Mouse (Mus musculus) spleen, embryonic (tissue): ENCODE measurements at regions not wholly inside any gene's neighbourhood (a gene's known extent, or its start where the extent isn't known, plus 50 kb on each side); places are given as distances from the start of the nearest gene placed in this dataset.

Experiments used
- CTCF ChIA-PET: fragments of 350-600 bp; sonication (Branson Sonifier 250); formaldehyde crosslinking; loops from one replicate; lab custom pipeline; 2022; lab: Charles Lee

GRCm38 (mm10) chr10:17343829-17344228 is 379.2 kb upstream of the Cited2 start:
- CTCF ChIA-PET: no interaction called here

GRCm38 (mm10) chr10:17352202-17352994 is 370.6 kb upstream of the Cited2 start:
- CTCF ChIA-PET: no interaction called here

DNA sequence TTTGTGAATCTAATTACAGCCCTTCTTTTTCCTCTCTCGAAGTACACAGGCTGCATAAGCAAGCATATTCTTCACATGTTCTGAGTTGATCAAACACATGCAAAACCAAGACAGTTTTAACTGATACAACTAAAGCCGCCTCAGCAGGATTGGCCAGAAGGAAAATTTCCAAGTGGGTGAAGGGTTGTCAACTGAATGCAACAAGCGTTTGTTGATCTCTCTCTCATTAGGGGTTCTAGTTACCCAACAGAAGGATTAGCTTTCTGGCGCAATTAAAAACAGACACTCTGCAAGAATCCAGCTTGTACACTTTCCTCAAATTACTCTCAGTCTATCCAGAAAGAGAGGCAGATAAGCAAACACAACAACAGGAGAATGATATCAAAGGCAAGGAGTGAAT is 367.5 kb upstream of the Cited2 start:
- CTCF ChIA-PET: no interaction called here

- CTCF ChIA-PET: no interaction called here
Observed at GRCm38 (mm10) chr10:17356041-17356440, 367.0 kb upstream of the Cited2 start.

GRCm38 (mm10) chr10:17362643-17363042 is 360.4 kb upstream of the Cited2 start:
- CTCF ChIA-PET: no interaction called here

- CTCF ChIA-PET: interaction anchor here (0.7 kb wide), 1 partner anchor 201 kb away, joined by 3 read pairs; no protein-coding TSS in a partner anchor
Observed at GRCm38 (mm10) chr10:17366042-17366740, 356.8 kb upstream of the Cited2 start.

DNA sequence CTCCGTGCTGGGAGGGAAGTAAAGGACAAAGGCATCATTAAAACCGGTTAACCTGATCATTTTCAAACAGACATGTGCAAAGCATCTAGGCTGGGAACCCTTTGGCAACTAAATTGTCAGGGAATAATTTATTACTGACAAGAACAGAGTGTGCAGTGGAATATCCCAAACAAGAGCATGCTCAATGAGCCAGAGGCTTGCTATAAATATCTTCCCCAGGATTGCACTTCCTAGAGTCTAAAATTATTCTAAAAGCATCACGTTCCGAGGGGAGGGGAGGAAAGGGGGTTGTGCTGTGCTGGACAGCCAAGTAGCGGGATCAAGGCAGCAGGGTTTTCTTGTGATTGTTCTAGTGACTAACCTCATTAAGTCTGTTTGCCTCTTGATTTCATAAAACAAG is 356.0 kb upstream of the Cited2 start:
- CTCF ChIA-PET: no interaction called here

GRCm38 (mm10) chr10:17367430-17367829 is 355.6 kb upstream of the Cited2 start:
- CTCF ChIA-PET: no interaction called here

- CTCF ChIA-PET: no interaction called here
Observed at GRCm38 (mm10) chr10:17368636-17369035, 354.4 kb upstream of the Cited2 start.

GRCm38 (mm10) chr10:17372905-17373304 is 350.1 kb upstream of the Cited2 start:
- CTCF ChIA-PET: no interaction called here

DNA sequence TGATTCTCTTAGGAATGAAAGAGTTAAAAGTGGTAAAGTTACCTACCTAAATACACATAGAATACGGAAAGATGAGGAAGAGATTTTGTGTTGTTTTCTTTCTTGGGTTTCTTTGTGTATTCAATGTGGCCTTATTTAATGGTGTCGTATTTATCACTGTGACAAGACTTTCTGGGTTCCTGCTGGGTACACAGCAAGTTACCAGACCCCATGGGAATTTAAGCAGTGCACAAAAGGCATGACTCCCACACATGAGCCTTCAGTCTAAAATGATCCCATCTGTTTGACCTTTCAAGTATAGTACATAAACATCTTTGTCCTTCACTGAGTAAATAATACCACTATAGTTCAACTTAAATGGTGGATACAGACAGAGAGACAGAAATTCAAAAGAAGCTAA is 349.0 kb upstream of the Cited2 start:
- CTCF ChIA-PET: no interaction called here

GRCm38 (mm10) chr10:17382990-17383389 is 340.0 kb upstream of the Cited2 start:
- CTCF ChIA-PET: interaction anchor here (0.7 kb wide), 1 partner anchor 21 kb away, joined by 4 read pairs; no protein-coding TSS in a partner anchor

- CTCF ChIA-PET: no interaction called here
Observed at GRCm38 (mm10) chr10:17385181-17385580, 337.8 kb upstream of the Cited2 start.

- CTCF ChIA-PET: no interaction called here
Observed at GRCm38 (mm10) chr10:17387296-17387695, 335.7 kb upstream of the Cited2 start.

- CTCF ChIA-PET: no interaction called here
Observed at GRCm38 (mm10) chr10:17395495-17396224, 327.4 kb upstream of the Cited2 start.

- CTCF ChIA-PET: interaction anchor here (0.6 kb wide), 1 partner anchor 21 kb away, joined by 4 read pairs; no protein-coding TSS in a partner anchor
Observed at GRCm38 (mm10) chr10:17403899-17404298, 319.1 kb upstream of the Cited2 start.

DNA sequence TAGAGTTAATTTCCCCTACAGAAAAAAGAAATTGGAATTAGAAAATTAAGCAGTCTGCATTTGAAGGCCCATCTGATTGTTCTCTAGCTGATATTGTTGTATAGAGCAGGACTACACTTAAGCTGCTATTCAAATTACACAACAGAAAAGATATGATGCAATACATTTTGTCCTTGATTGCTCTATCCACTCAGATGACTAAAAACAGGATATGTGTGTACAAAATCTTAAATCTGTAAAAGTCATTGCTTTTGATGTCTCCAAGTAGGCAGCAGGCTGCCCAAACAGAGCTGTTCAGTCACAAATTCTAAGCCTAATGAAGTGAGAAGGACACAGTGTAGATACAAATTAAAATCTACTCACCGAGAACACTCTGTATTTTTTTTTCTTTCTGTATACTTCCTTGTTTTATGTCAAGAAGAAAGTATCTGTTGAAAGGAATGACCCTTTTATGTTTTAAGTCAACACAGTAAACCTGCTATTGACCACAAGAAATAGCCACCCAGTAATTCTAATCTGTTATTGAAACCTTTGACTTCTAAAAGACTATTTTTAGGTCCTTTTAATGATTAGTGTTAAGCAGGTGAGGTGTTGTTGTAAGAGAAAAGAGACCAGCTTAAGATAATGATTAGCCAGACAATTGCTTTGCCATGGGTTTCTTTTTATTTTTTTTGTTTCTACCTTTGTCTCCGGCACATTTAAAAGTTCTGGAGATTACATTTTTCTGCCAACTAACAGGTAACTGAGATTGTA is 315.0 kb upstream of the Cited2 start:
- CTCF ChIA-PET: no interaction called here

GRCm38 (mm10) chr10:17408781-17409180 is 314.2 kb upstream of the Cited2 start:
- CTCF ChIA-PET: no interaction called here

GRCm38 (mm10) chr10:17411300-17411987 is 311.6 kb upstream of the Cited2 start:
- CTCF ChIA-PET: no interaction called here

- CTCF ChIA-PET: interaction anchor here (0.6 kb wide), 1 partner anchor 115 kb away, joined by 3 read pairs; no protein-coding TSS in a partner anchor
Observed at GRCm38 (mm10) chr10:17415112-17415511, 307.9 kb upstream of the Cited2 start.

- CTCF ChIA-PET: no interaction called here
Observed at GRCm38 (mm10) chr10:17416121-17416520, 306.9 kb upstream of the Cited2 start.
